Mouse (Mus musculus): Measurements from ENCODE around the gene Ninj2.
A peak's percentile ranks its signal among the peaks of the same experiment; 100 is the strongest.

The Ninj2 gene

GRCm38 (mm10) chr6:120179044-120179755 lies 86.0 kb downstream of the Ninj2 start:
- no peak for DNase-seq (ENCODE audit: low spot score)

- no peak for DNase-seq (ENCODE audit: low spot score)
Observed at GRCm38 (mm10) chr6:120179756-120180206, 86.6 kb downstream of the Ninj2 start.

- no peak for DNase-seq (ENCODE audit: low spot score)
Observed at GRCm38 (mm10) chr6:120180492-120180891, 87.3 kb downstream of the Ninj2 start.

- no peak for DNase-seq (ENCODE audit: low spot score)
Observed at GRCm38 (mm10) chr6:120182160-120182559, 89.0 kb downstream of the Ninj2 start.

- no peak for DNase-seq (ENCODE audit: low spot score)
Observed at GRCm38 (mm10) chr6:120183771-120184170, 90.6 kb downstream of the Ninj2 start.

GRCm38 (mm10) chr6:120185012-120185730 lies 92.0 kb downstream of the Ninj2 start:
- no peak for DNase-seq (ENCODE audit: low spot score)

GRCm38 (mm10) chr6:120185756-120186155 lies 92.6 kb downstream of the Ninj2 start:
- no peak for DNase-seq (ENCODE audit: low spot score)

GRCm38 (mm10) chr6:120186594-120186993 lies 93.4 kb downstream of the Ninj2 start:
- DNase-seq (ENCODE audit: low spot score), result no peak

- no peak for DNase-seq (ENCODE audit: low spot score)
Observed at GRCm38 (mm10) chr6:120187587-120188176, 94.5 kb downstream of the Ninj2 start.

- DNase-seq (ENCODE audit: low spot score), result peak; percentile 79
Observed at GRCm38 (mm10) chr6:120188376-120189235, 95.5 kb downstream of the Ninj2 start.

- DNase-seq (ENCODE audit: low spot score), result no peak
Observed at GRCm38 (mm10) chr6:120189287-120189686, 96.1 kb downstream of the Ninj2 start.

- no peak for DNase-seq (ENCODE audit: low spot score)
Observed at GRCm38 (mm10) chr6:120190365-120190764, 97.2 kb downstream of the Ninj2 start.

- DNase-seq (ENCODE audit: low spot score), result peak; percentile 46
Observed at GRCm38 (mm10) chr6:120190912-120191311, 97.8 kb downstream of the Ninj2 start.

GRCm38 (mm10) chr6:120191396-120192170 lies 98.4 kb downstream of the Ninj2 start:
- DNase-seq (ENCODE audit: low spot score), result no peak

- peak; percentile 71 for DNase-seq (ENCODE audit: low spot score)
Observed at GRCm38 (mm10) chr6:120192211-120192870, 99.2 kb downstream of the Ninj2 start.

- peak; percentile 57 for DNase-seq (ENCODE audit: low spot score)
Observed at GRCm38 (mm10) chr6:120193174-120193573, 100.0 kb downstream of the Ninj2 start.

- DNase-seq (ENCODE audit: low spot score), result no peak
Observed at GRCm38 (mm10) chr6:120193793-120194192, 100.6 kb downstream of the Ninj2 start.

GRCm38 (mm10) chr6:120194305-120194704 lies 101.2 kb downstream of the Ninj2 start:
- DNase-seq (ENCODE audit: low spot score), result no peak

- DNase-seq (ENCODE audit: low spot score), result no peak
Observed at GRCm38 (mm10) chr6:120194963-120195362, 101.8 kb downstream of the Ninj2 start.

GRCm38 (mm10) chr6:120196837-120197236 lies 103.7 kb downstream of the Ninj2 start:
- no peak for DNase-seq (ENCODE audit: low spot score)

- DNase-seq (ENCODE audit: low spot score), result no peak
Observed at GRCm38 (mm10) chr6:120197964-120198363, 104.8 kb downstream of the Ninj2 start.

Data from ovary, adult 18-20 months (tissue).